Mouse (Mus musculus) thymus, adult 18-20 months (tissue): ENCODE measurements at regions not wholly inside any gene's neighbourhood (a gene's known extent, or its start where the extent isn't known, plus 50 kb on each side); places are given as distances from the start of the nearest gene placed in this dataset.

Experiments used
- DNase-seq, 2 experiments: peaks; one replicate each; pipeline ENCODE4 v3.0.0; 2022; ENCODE audit warnings: mixed read lengths in 2 of 2

DNA sequence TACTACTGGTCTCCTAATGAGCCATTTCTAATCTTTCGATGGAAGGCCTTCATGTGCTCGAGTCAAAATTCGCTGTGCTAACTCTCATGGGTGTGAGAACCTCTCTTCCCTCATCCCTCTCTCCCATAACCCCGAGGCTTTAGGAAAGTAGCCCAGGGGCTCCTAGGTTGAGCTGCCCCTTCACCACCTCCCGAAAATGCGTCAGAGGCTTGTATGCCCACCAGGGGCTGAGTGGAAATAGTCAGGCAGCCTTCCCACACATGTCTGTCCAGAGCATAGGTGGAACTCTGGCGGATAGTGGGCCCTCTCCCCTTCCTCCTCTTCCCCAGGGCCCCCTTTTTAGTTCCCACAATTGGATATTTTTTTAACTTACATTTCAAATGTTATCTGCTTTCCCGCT, 56.5 kb upstream of the Gm15085 start:
- DNase-seq: peak in 1 of 2 experiments; percentile 1
